Mouse (Mus musculus) adrenal gland (tissue): ENCODE results near the gene Axin1.
"Not testable (repeated sequence)": the region's sequence is repeated elsewhere in the genome, so short reads cannot be mapped to it uniquely, and the experiment has no call there.

Experiments
- intact Hi-C: fragments of 180-260 bp; cut with DNase I; formaldehyde crosslinking; loops from one replicate; pipeline ENCODE4 v1.15.1; 2025
- long read RNA-seq, 2 experiments: library from polyadenylated mRNA; unstranded; transcript quantifications; one replicate each; pipeline ENCODE4 v2.0.0; 2020; ENCODE audit warnings: borderline replicate concordance in 1 of 2; ENCODE audit not compliant: insufficient replicate concordance in 1 of 2

The Axin1 gene
- long read RNA-seq, experiment 1, partial matches to known transcripts, result 2 of 5 reads
- long read RNA-seq, experiment 1, other reads (novel, unspliced or antisense), result 3 of 5 reads
- long read RNA-seq, experiment 2, partial matches to known transcripts, result 10 of 14 reads
- long read RNA-seq, experiment 2, other reads (novel, unspliced or antisense), result 3 of 14 reads

DNA sequence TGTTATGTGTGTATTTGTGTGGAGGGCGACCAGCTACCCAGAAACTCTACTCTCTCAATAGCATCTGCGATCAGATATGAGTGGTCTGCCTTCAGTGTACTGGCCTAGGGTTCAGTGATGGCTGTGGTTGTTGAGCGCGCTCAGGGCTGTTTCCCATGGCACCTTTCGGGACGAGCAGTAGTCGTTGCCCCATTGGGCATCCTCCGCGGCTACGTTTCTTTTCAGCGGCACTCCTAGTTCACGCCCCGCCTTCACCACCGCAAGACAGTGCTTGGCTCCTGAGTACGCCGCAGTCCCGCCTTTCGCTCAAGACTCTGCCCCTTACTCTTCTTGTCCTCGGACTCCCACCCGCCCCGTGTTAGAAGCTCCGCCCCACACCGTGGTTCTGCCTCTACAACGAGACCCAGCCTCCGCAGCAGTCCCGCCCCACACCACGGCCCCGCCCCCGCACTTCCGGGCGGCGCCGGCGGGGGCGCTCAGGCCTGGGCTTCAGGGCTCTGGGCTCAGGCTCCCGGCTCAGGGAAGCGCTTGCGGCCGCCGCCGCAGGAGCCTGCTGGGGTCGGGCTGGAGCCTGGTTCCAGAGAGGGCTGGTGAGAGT, at the start of gene Axin1:
Gene Axin1, plus strand, starts transcription at position 450 of the 598 bp plus-strand sequence.
- intact Hi-C loops, result no loop called here

DNA sequence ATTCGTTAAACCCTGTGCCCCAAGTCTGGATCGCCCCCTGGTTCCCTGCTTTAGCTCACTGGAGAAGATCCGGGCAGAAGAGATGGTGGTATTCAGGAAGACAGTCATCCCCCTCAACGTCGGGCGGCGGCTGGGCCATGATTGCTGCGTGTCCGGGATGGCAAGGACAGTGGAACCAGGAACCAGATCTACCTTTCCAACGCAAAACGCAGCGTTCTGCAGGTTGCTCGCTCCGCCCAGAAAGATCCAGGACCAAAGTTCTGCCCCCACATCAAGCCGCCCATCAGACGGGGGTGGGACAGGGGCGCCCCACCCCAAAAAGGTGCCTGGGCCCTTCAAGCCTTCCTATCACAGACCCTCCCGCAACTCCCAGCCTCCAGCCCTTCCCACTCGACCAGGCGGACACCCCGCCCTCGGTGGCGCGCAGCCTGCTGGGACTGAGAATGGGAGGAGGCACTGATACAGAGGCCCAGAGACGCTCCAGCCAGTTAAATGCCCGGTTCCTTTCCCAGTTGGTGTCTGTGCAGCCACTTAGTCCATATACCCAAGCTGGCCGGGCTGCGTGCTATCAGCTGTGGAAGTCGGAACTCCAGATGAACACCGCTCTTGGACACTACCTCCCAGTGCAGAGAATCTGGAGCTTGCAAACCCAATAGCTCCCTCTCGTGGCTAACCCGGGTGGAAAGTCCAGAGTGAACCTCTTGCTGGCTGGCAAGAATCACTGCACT, 48.4 kb upstream of the Axin1 start, which contains the start of gene Decr2:
Gene Decr2, minus strand, starts transcription at position 433 of the 728 bp plus-strand sequence.
- intact Hi-C loops, result loop anchor here (2.0 to 10.0 kb wide), 2 partner anchors 49 to 195 kb away; no protein-coding TSS in a partner anchor

DNA sequence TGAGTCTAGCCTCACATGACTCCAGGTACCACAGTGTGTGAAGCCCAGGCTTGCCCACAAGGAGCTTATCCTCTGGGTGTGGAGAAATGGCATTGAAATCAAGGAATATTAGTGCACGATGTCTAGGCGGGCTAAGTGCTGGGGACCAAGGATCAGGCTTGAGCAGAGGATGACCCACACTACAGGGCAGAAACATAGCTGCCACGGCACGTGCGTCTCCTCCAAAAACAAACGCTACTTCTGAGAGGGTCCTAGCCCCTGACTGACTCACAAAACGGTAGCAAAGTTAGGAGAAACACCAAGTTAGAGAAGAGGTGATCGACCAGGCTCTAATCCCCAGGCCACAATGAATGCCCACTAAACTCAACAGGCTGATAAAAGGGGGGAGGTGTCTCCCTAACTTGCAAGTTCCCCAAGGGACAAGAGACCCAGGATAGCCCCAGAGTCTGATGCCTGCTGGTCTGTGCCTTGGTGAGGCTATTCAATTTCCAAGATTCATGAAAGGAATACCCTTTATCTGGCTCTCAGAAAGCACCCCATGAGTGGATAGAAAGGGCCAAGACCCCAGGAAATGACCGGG, 43.9 kb upstream of the Axin1 start:
- intact Hi-C loops, result loop anchor here (10.0 kb wide), 1 partner anchor 200 kb away; no protein-coding TSS in a partner anchor

DNA sequence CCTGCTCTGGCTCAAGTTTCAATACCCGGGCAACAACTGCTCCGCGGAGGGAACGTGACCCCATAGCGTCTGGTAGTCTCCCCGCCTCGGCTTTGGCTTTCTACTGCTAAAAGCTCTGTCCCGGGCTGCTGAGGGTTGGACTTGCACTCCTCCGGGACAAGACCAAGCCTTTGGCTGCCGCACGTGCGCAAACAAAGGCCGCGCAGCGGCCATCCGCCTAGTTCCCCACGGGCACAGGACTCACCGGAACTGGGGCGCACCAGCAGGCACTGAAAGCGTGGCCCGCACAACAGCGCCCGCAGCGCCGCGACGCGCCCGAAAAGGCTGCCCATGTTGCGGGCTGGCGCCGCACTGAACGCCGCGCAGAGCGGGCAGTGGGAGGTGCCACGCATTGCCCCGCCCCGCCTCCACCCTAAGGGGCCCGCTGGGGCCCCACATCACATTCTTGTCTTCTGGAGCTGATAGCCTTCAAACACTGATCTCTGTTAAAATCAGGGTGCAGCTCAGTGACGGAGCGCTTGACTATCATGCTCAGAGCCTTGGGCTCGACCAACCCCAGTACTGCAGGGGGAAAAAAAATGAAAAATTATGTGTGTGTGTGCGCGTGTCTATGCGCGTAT, 43.3 kb upstream of the Axin1 start, which contains the start of gene Nme4:
Gene Nme4, minus strand, starts transcription at position 482 of the 620 bp plus-strand sequence.
- intact Hi-C loops, result loop anchor here (10.0 kb wide), 1 partner anchor 200 kb away; no protein-coding TSS in a partner anchor

DNA sequence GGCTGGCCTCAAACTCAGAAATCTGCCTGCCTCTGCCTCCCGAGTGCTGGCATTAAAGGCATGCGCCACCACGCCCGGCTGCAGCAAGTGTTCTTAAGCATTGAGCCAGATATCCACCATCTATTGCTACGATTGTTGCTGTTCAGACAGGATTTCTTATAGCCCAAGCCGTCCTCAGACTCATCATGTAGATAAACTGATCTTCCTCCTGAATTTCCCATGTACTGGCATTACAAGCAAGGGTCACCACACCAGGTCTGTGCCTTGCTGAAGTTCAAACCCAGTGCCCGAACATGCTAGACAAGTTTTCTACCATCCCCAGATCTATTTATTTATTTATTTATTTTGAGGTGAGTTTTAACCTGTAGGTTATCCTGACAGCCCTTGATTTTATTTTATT, 40.0 kb upstream of the Axin1 start:
- intact Hi-C loops, result loop anchor here (10.0 kb wide), 1 partner anchor 204 kb away; no protein-coding TSS in a partner anchor

DNA sequence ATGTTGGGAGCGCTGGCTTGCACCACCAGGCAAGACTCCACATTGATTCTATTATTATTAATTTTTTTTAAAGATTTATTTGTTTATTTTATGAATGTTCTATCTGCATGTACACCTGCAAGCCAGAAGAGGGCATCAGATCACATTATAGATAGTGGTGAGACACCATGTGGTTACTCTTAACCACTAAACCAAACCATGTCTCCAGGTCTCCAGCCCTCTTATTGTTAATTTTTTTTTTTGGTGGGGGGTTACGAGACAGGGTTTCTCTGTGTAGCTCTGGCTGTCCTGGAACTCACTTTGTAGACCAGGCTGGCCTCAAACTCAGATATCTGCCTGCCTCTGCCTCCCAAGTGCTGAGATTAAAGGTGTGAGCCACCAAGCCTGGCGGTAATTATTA, 39.2 kb upstream of the Axin1 start:
- intact Hi-C loops, result loop anchor here (10.0 kb wide), 1 partner anchor 205 kb away; no protein-coding TSS in a partner anchor

DNA sequence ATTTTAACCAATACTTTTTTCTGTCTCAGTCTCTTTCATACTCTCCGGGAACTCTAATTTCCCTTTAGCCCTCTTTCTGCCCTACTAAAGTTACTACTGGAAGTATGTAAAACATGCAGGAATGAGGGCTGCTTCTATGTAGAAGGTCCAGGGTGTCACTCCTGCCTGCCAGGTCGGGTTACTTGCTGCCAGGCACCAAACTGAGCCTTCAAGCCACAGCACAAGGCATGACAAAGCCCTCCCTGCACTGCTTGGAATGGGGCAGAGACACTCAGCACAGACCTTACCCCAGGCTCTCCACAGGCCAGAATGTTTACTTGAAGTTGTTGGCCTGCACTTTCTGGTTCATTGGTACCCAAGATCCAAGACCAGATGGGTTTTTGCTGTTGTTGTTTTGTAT, 38.3 kb upstream of the Axin1 start:
- intact Hi-C loops, result no loop called here

DNA sequence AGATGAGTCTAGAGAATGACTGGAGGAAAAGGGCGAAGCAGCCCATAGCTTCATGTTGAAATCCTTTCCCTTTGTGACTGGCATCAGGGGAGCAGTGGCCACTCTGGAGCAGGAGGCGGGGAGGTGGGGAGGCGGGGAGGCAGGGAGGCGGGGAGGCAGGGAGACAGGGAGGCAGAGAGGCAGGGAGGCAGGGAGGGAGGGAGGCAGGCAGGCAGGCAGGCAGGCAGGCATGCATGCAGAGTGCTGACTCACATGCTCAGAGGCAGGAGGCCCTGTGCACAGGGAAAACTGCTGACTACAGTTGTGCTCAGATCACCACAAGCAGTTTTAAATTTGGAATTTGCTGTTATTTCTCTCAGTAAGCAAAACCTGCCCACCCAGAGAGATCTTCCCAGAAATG, 37.0 kb upstream of the Axin1 start:
- intact Hi-C loops, result no loop called here

DNA sequence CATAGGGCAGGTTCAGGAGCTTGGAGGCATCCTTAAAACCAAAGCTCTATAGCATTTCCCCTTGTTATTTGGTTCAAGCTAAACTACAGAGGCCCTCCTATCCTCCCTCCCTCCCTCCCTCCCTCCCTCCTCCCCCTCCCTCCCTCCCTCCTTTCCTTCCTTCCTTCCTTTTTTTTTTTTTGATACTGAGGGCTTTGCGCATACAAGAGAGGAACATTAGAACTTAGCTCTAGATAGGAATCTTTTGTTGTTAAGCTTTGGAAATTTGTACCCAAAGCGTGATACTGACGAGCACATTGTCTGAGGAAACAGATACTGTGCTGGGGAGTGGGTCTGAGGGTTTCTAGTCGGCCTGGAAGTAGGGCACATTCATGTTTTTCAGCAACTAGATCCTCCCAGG, 32.9 kb upstream of the Axin1 start:
- intact Hi-C loops, result no loop called here

DNA sequence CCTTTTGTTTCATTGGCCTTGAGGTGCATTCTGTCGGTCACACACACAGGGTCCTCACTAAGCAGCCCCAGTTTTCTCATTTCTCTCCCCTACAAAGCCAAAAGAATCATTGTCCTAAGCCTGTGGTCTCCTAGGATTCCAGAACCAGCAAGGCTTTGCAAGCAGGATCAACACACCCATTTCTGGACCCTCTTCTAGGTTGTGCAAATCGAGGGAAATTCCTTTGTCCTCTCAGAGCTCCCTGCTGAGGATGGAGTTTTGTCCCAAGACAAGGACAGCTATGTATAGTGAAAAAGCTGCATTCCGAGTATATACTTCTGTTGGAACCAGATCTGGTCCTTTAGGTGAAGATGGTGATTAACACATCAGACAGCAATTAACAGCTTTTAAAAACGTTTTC, 28.3 kb upstream of the Axin1 start:
- intact Hi-C loops, result no loop called here

DNA sequence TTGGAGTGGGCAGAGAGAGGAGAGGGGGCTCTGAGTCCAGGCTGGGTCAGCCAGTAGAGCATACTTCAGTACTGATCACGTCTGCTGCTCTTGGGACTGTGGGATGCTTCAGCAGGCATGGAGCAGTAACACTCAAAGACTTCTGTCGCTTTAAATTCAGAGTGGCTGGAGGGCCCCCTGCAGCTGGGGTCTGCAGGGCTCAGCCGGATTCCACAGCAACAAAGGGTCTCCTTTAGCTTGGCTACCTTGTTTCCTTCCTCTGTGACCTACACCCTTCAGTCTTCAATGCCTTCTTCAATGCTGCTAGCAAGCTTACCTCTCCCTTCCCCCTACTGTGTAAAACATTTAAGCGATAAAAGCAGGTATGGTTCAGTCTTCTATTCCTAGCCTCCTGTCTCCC, 27.5 kb upstream of the Axin1 start:
- intact Hi-C loops, result no loop called here

DNA sequence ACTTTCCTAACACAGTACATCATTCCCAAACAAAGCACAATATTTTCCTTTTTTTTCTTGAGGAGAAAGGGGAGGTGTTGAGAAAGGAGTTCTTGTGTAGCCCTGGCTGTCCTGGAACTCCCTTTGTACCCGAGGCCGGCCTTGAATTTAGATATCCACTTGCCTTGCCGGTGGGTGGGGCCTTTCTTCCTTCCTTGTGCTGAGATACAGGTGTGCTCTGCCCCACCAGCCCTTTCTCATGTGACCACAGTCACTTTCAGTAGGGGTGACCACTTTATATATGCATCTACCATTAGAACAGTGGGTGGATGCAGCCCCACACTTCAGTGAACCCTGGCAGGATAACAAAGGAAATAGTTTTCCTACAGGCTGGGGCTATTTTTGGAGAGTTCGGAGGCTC, 26.8 kb upstream of the Axin1 start:
- intact Hi-C loops, result no loop called here

DNA sequence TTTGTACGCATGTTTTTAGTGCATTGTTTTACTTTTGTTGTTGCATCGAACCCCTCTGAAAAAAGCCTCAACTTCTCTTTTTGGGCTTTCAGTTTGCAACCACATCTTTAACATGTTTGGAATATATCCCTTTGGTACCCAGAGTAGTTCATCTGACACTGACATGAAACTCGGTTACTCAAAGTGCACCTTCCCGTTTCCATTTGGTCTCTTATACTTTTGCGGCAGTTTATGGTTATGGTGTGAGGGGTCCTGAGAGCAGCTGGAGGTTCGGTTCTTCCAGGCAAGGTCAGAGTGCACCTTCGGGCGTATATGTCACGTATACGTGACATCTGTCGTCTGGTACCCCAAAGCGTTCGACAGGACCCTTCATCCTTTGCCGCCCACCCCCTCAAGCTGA, 25.7 kb upstream of the Axin1 start:
- intact Hi-C loops, result no loop called here

DNA sequence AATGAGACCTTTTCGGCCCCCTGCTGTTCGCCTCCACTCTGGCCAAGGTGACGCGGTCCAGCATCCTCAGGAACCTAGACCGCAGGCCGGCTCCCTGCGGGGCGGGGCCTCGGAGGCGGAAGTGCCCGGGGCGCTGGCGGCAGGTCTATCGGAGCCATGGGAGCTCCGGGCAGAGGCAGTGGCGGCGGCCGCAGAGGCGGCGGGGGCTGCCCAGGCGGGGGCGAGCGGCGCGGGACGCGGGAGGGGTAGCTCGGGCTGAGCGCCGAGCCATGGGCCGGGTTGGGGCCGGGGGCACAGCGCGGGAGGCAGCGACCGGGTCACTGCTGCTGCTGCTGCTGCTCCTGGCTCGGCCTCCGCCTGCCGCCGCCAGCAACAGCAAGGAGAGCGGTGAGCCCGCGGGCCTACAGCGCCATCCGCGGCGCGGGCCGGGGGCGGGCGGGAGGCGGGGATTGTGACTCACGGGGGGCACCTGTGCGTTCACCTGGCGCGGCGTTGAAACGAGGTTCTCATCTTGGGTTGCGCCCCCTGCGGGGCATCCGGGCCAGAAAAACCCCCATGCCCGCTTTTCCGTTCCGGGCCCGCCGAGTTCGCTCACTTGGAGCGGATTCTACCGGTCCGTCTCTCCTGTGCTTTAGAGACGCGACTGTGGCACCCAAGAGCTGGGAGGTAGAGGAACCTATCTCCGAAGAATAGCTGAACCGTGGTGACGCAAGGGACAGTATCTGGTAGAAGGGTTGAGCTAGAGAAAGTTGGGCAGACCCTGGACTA, 25.1 kb upstream of the Axin1 start, which contains the start of gene Tmem8:
Gene Tmem8, plus strand, starts transcription at position 119 of the 768 bp plus-strand sequence.
- intact Hi-C loops, result no loop called here

DNA sequence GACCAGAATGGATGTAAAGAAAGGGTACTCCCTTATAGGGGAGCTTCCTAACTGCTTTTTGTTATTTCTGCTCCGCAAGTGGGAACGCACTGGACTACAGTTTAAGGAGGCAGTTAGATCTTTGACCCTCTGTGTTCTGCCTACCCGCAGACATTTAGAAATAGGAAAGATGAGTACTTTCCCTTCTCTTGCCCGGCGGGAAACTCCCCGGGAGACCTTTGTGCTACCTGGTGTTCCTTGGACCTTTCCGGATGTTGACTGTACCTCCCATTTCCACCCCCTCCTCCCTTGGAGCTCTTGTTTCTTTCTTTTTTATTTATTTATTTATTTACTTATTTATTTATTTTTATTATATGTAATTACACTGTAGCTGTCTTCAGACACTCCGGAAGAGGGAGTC, 24.4 kb upstream of the Axin1 start:
- intact Hi-C loops, result no loop called here

DNA sequence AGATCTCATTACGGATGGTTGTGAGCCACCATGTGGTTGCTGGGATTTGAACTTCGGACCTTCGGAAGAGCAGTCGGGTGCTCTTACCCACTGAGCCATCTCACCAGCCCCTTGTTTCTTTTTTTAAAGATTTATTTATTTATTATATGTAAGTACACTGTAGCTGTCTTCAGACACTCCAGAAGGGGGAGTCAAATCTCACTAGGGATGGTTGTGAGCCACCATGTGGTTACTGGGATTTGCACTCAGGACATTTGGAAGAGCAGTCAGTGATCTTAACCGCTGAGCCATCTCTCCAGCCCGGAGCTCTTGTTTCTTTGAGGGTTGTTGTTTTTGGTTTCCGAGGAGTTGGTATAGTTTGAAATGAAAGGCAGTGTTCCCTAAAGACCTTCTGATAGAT, 24.0 kb upstream of the Axin1 start:
- intact Hi-C loops, result not testable (repeated sequence)

DNA sequence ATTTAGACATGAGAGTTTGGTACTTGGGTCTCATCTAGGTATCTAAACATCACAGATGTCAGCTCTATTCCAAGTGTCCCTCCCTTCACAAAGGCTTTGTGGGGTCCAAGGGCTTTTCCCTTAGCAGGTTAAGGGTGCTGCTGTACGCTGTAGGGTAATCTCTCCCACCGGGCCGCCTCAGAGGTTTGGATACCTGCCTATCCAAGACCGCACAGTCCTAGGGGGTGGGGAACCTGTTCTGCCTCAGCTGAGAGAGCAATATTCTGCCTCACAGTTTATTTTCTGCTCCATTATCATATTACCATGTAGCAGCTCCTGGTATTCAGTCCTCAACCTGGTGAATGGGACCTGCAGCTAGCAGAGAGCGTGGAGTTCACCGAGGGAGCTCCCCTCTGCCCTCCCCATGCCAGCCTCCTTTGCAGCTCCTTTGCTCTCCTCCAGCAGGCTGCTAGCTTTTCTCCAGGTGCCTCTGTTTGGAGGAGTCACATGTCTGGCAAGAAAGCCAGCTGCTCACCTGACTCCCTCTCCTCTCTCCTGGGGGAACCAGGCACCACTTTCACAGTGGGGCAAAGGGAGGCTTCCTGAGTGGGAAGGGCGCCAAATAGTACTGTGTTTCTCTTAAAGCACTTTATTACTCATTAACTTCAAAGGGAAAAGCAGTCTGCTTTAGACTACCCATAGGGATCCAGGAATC, 23.1 kb upstream of the Axin1 start:
- intact Hi-C loops, result loop anchor here (5.0 kb wide), 1 partner anchor 77 kb away; no protein-coding TSS in a partner anchor

DNA sequence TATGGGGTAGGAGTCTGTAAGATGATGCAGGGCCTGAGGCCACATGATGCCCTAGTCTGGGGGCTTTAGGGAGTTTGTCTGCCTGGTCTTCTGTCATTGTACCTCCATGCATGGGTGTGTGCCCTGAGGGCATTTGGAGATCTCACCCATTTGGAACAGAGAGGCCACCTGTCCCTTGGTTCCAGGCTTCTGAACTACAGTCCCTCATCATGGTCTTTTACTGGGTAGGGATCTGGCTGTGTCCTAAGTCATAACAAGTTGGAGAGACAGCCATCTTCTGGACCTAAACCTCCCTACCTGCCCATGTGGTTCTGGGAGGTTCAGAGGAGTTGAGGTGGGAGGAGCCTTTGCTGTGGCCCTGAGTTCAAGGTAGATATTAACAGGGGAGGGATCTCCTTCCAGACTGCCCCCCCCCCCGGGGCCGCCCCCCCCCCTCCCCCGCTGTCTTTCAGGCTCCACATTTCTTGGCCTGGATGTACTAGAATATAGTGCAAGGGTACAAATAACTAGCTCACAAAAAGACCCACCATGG, 22.5 kb upstream of the Axin1 start:
- intact Hi-C loops, result loop anchor here (5.0 kb wide), 1 partner anchor 76 kb away; no protein-coding TSS in a partner anchor

DNA sequence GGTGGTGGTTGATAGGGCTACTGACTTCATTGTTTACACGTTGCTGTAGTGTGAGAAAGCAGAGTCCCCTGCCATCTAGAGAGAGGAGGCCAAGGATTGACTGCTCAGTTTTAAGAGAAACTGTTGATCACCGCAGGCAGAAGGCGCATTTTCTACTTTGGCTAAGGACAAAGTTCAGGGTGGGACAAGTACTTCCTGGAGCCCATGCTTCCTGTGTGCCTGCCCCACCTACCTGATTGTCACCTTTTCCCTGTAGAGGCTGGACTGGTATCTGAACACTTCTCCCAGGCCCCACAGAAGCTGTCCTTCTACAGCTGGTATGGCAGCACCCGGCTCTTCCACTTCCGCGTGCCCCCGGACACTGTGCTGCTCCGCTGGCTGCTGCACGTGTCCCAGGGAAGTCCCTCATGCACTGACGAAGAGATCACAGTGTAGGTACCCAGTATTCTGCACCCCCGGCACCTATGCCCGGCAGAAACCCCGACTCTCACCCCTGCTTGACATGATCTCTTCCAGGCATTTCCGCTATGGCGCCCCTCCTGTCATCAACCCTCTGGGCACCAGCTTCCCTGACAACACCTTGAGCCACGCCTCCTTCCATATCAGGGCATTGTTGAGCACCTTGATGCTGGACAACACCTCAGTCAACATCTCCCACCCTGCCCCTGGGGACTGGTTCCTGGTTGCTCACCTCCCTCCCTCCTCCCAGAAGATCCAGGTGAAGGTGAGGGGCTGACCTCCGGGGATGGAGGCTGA, 21.8 kb upstream of the Axin1 start:
- intact Hi-C loops, result loop anchor here (5.0 kb wide), 1 partner anchor 76 kb away; no protein-coding TSS in a partner anchor
